Mouse (Mus musculus) megakaryocyte, embryonic 14.5 days (primary cell): Measurements from ENCODE around the gene Snap91.

Experiments
- FLI1 ChIP-seq: IDR thresholded peaks from 2 replicates; pipeline ENCODE4 v1.6.1; 2012; ENCODE audit warnings: low read length, inconsistent platforms, mixed read lengths
- GATA1 ChIP-seq: IDR thresholded peaks from 3 replicates; pipeline ENCODE4 v1.6.1; 2012; ENCODE audit warnings: mixed read lengths, low read length, inconsistent platforms, borderline replicate concordance

GRCm38 (mm10) chr9:86797553-86797952 lies 82.9 kb downstream of the Snap91 start:
- TF ChIP-seq GATA1 (no peak), FLI1 (no peak)
